In genomic region chr13:95091546-95092445, GRCm38 (mm10) we compare ENCODE assay signal across 18 mouse cellular contexts.
DNase-seq lines count a peak whose midpoint lies in the region; ATAC-seq lines count a peak whose summit lies in the region.
"Had no signal": no experiment of that assay in that cellular context is flagged by ENCODE, and none has a peak within 500 bp of the region (broad histone marks: within the 10 kb centered on the region; RNA-seq: fewer than 3 reads in every experiment).

No protein-coding gene starts in this region.

- no peak overlapping the region for H3K4me2 ChIP-seq in limb, embryonic 11.5 days (ENCODE audit: low read depth, severe bottlenecking)
- H3K4me2 ChIP-seq in forebrain, embryonic 12.5 days, result no peak overlapping the region
- H3K4me2 ChIP-seq: forebrain, embryonic 15.5 days; lung, embryonic 15.5 days had no signal

- no peak for ATAC-seq in limb, embryonic 11.5 days (ENCODE audit: insufficient number of reproducible peaks, low FRiP score, low TSS enrichment, low read depth)
- ATAC-seq in common myeloid progenitor, adult 5-6 weeks (replicated peaks; ENCODE audit: low read depth, poor library complexity, severe bottlenecking), result 0 out of 2 replicates have a peak, but pooled peaks have one; percentile 25
- ATAC-seq in forebrain, embryonic 12.5 days (ENCODE audit: low FRiP score), result no peak
- ATAC-seq: forebrain, embryonic 15.5 days had no signal

- H3K9me3 ChIP-seq in limb, embryonic 11.5 days (ENCODE audit: control insufficient read depth, low read length), result no peaks in the 10 kb centered on the region
- H3K9me3 ChIP-seq in limb, embryonic 10.5 days (replicated peaks), result no peaks in the 10 kb centered on the region
- H3K9me3 ChIP-seq in forebrain, embryonic 12.5 days, result no peaks in the 10 kb centered on the region
- H3K9me3 ChIP-seq: forebrain, embryonic 15.5 days; lung, embryonic 15.5 days had no signal

- no peak overlapping the region for H3K4me3 ChIP-seq in limb, embryonic 11.5 days (ENCODE audit: low read depth, low read length)
- no peak overlapping the region for H3K4me3 ChIP-seq in limb, embryonic 10.5 days
- H3K4me3 ChIP-seq in forebrain, embryonic 12.5 days (replicated peaks), result no peak overlapping the region
- H3K4me3 ChIP-seq: erythroblast, embryonic 14.5 days; forebrain, embryonic 15.5 days; lung, embryonic 15.5 days had no signal

- H3K27me3 ChIP-seq in limb, embryonic 11.5 days (ENCODE audit: control insufficient read depth, insufficient read depth, low read length), result no peaks in the 10 kb centered on the region
- H3K27me3 ChIP-seq in limb, embryonic 10.5 days (ENCODE audit: low read depth, poor library complexity, severe bottlenecking), result peaks cover 3% of the 10 kb centered on the region; the same call in 1 of the 2 replicates
- H3K27me3 ChIP-seq in forebrain, embryonic 12.5 days, result no peaks in the 10 kb centered on the region
- H3K27me3 ChIP-seq: forebrain, embryonic 15.5 days; lung, embryonic 15.5 days had no signal

- 68% methylated on average over 14 of the region's 14 CpGs for WGBS in limb, embryonic 11.5 days
- 78% methylated on average over 14 of the region's 14 CpGs for WGBS in limb, embryonic 10.5 days
- 89% methylated on average over 14 of the region's 14 CpGs for WGBS in forebrain, embryonic 12.5 days

- no peak overlapping the region for H3K27ac ChIP-seq in limb, embryonic 11.5 days (replicated peaks; ENCODE audit: low read depth, low read length)
- no peak overlapping the region for H3K27ac ChIP-seq in limb, embryonic 10.5 days
- H3K27ac ChIP-seq in forebrain, embryonic 12.5 days, result no peak overlapping the region
- H3K27ac ChIP-seq: forebrain, embryonic 15.5 days; lung, embryonic 15.5 days had no signal

- no peaks in the 10 kb centered on the region for H3K36me3 ChIP-seq in limb, embryonic 11.5 days (ENCODE audit: control insufficient read depth, insufficient read depth, low read length)
- no peaks in the 10 kb centered on the region for H3K36me3 ChIP-seq in limb, embryonic 10.5 days
- no peaks in the 10 kb centered on the region for H3K36me3 ChIP-seq in forebrain, embryonic 12.5 days (replicated peaks)
- H3K36me3 ChIP-seq: forebrain, embryonic 15.5 days; lung, embryonic 15.5 days had no signal

- H3K4me1 ChIP-seq in limb, embryonic 11.5 days (ENCODE audit: control insufficient read depth, insufficient read depth, low read length), result 0 out of 2 replicates have a peak, but pooled peaks cover 4% of the 10 kb centered on the region
- H3K4me1 ChIP-seq in limb, embryonic 10.5 days, result peaks cover 32% of the 10 kb centered on the region
- no peaks in the 10 kb centered on the region for H3K4me1 ChIP-seq in forebrain, embryonic 12.5 days

- H3K9ac ChIP-seq in limb, embryonic 11.5 days (ENCODE audit: low read length), result no peak overlapping the region
- H3K9ac ChIP-seq in forebrain, embryonic 12.5 days, result no peak overlapping the region
- H3K9ac ChIP-seq: forebrain, embryonic 15.5 days; lung, embryonic 15.5 days had no signal

- DNase-seq in heart, adult 11 months, result peak; percentile 57
- no peak for DNase-seq in heart, postnatal 4 days
- DNase-seq in limb, embryonic 11.5 days (ENCODE audit: low spot score), result peak; percentile 32
- DNase-seq in limb, embryonic 10.5 days (ENCODE audit: low spot score), result no peak
- peak; percentile 72 for DNase-seq in 416B (ENCODE audit: low read depth)
- DNase-seq in frontal cortex, postnatal 10 days (ENCODE audit: low spot score in 2 of 2), result no peak
- DNase-seq: cerebellum, adult 9-11 months; heart, adult 18-20 months; kidney, adult 18-20 months; kidney, postnatal 14 days; liver; right cerebral cortex, adult 18-20 months; thymus, adult 2 months had no signal

Comparison
In these comparisons a context has a peak if more than half of its experiments do, and no peak if none do; other contexts are left out.
1. DNase-seq: peak in heart, adult 11 months (single experiment), limb, embryonic 11.5 days (single experiment) and 416B (single experiment); none in heart, postnatal 4 days (single experiment), limb, embryonic 10.5 days (single experiment) and frontal cortex, postnatal 10 days (0 of 2).